Mouse (Mus musculus) 3T3-L1 (cell line): ENCODE data around the gene Naa60.
"Not testable (repeated sequence)": the region's sequence is repeated elsewhere in the genome, so short reads cannot be mapped to it uniquely, and the experiment has no call there.

Source experiments
- DNase-seq: peaks from one replicate; pipeline ENCODE4 v3.0.0-alpha.2; 2015; ENCODE audit warnings: low read depth, low spot score

The Naa60 gene

DNA sequence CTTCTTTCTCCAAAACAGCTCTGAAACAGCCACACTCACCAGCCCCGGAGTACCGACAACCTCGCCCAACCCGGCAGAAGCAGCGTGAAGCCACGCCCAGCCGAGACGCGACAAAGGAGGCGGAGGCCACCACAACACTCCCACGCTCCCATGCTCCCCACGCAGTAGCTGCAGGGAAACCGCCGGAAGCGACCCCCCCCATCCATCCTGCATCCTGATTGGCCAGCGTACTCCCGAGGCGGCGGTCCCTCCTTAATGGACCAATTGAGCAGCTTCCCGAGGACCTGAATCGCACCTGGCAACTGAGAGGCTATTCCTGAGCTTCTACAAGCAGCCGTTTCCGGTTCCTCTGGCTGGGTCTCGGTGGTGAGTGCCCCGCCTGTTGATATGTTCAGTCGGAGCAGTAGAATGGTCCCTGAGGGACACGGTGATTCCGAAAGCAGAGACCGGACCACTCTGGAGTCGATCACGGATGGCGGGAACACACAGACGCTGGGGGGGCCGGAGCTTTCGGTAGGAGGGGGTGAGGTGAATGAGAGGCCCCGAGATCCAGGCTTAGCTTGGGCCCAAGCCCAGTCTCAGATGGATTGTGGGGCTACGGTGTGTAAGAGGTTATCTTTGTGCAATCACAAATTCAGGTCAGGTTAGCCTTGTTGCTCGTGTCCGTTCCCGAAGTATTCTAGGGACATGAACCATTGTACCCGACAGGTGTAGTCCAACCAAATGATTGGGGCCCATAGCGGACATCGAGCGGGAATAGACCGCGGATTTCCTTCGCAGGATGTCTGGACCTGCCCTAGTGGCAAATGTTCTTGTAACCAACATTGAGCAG, at the start of gene Naa60:
Gene Naa60 (plus strand): TSS at position 160 of the 832 bp plus-strand sequence.
- peak; percentile 65 for DNase-seq

DNA sequence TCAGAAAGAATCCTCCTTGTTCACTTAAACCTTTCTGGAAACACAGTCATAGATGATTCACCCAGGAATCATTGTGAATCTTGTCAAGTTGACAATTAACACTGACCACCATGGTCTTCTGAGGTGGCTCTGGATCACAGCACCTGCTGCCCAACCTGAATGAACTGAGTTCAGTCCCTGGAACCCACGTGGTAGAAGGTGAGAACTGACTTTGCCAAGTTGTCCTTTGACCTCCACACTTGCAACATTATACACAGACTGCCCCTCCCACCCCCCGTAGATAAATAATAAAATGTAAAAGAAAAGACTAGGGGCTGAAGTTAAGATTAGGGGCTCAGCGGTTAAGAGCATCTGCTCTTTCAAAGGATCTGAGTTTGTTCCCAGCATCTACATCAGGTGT, 44.2 kb upstream of the Naa60 start:
- peak; percentile 20 for DNase-seq

DNA sequence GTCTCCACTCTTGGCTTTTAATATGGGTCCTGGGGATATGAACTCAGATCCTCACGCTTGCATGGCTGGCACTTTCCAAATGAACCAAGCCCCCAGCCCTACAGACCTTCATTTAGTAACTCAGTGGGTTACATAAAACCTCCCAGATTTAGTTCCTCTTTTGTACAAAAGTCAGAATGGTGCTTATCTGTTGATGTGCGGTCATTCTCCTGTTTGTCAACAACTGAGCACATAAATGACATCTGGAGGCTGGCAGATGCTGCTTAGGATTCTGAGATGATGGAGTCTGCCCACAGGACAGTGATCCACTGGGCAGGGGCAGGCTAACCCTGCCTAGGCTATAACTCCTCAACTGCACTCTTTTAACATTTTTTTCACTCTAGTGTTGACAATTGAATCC, 42.4 kb upstream of the Naa60 start:
- no peak for DNase-seq

GRCm38 (mm10) chr16:3830588-3831109, 41.5 kb upstream of the Naa60 start, which contains the start of gene Olfr15:
Gene Olfr15 (plus strand): TSS chr16:3830878.
- no peak for DNase-seq

DNA sequence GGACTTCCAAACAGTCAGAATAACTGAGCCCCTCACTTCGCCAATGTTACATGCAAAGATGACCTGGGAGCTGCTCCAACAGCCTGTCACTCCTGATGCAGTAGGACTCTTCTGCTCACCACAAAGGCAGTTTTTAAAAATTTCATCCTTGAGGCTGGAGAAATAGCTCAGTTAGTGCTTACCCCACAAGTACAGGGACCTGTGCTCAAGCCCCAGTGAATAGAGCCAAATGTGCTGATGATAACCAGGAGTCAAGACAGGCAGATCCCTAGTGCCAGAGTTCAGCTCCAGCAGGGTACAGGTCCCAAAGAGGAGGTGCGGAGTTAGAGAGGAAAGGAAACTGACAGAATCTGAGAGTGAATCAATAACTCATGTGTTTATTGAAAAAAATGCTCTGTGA, 36.7 kb upstream of the Naa60 start:
- no peak for DNase-seq

DNA sequence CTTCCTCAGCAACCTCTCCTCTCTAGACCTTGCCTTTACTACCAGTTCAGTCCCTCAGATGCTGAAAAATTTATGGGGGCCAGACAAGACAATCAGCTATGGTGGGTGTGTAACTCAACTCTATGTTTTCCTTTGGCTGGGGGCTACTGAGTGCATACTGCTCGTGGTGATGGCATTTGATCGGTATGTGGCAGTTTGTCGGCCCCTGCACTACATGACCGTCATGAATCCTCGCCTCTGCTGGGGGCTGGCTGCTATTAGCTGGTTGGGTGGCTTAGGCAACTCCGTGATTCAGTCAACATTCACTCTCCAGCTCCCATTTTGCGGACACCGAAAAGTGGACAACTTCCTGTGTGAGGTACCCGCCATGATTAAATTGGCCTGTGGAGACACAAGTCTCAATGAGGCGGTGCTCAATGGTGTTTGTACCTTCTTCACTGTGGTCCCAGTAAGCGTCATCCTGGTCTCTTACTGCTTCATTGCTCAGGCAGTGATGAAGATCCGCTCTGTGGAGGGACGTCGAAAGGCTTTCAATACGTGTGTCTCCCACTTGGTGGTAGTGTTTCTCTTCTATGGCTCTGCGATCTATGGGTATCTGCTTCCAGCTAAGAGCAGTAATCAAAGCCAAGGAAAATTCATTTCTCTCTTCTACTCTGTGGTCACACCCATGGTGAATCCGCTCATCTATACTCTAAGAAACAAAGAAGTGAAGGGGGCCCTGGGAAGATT, 32.9 kb upstream of the Naa60 start:
- DNase-seq: peak; percentile 26

DNA sequence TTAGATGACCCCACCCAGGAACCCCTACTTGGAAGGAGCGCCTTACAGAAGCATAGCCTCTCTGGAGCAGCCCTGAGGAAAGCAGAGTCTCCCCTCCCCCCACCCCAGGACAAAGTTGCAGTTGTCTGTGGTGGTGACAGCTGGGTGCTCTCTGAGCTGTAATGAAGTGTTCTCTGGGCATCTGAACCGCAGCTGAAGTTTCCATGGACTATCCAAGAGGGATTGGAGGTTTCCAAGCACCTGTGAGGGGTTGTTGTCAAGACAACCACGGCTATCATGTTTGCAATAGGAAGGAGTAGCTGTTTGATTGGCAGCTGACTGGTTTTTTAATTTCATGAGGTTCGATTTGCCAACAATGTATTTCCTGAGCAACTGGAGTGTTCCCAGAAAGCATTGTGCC, 29.2 kb upstream of the Naa60 start:
- no peak for DNase-seq

GRCm38 (mm10) chr16:3843796-3844195, 28.4 kb upstream of the Naa60 start:
- no peak for DNase-seq

DNA sequence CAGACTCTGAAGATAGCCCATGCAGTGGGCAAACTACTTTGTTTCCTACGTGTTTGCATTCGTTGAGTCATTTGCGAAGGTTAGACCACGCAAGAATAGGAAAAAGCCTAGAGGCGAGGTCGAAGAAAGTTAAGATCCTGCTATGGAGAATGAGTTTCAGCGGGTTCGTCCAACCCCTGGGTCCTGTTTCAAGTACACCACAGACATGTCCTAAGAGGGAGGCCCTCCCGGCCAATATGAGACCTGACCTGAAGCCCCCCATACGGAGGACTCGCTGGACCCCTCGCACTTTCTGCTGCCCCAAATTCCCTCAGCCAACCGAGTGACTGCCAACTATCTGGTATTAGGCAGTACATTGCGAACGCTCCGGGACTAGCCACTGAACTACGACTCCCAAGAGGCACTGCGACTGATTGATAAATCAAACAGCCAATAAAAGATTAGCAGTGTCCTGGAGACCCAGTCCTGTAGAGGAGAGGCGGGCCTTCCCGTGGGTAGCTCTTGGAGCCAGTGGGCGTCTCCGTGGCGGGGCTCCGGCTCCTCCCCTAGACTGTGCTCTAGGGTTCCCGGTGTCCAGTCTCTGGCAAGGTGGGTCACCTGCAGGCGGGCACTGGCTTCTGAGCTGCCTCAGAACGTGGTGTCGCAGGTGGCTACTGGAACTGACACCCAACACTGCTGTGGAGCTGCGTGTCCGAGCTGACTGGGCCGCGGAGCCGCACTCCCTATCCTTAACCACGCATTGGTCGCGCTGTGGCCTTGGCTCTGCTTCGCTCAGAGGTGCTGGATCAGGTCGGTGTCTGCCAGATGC, 25.3 kb upstream of the Naa60 start, which contains the start of gene Zfp174:
Gene Zfp174 (plus strand): TSS at position 558 of the 808 bp plus-strand sequence.
- DNase-seq: peak; percentile 100

GRCm38 (mm10) chr16:3847871-3848270, 24.3 kb upstream of the Naa60 start:
- DNase-seq: peak; percentile 35

GRCm38 (mm10) chr16:3848416-3848815, 23.8 kb upstream of the Naa60 start:
- no peak for DNase-seq

GRCm38 (mm10) chr16:3851301-3851700, 20.9 kb upstream of the Naa60 start:
- DNase-seq: not testable (repeated sequence)

DNA sequence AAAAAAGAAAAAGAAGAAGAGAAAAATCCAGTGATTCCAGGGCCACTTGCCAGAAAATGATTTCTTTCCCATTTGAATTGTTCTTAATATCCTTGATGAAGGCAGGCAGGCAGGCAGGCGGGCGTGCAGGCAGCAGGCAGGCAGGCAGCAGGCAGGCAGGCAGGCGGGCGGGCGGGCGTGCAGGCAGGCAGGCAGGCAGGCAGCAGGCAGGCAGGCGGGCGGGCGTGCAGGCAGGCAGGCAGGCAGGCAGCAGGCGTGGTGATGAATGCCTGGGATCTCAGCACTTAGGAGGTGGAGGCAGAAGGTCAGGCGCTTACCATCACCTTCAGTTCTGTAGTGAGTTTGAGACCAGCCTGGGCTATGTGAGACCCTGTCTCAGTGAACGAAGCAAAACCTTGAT, 19.6 kb upstream of the Naa60 start:
- no peak for DNase-seq

DNA sequence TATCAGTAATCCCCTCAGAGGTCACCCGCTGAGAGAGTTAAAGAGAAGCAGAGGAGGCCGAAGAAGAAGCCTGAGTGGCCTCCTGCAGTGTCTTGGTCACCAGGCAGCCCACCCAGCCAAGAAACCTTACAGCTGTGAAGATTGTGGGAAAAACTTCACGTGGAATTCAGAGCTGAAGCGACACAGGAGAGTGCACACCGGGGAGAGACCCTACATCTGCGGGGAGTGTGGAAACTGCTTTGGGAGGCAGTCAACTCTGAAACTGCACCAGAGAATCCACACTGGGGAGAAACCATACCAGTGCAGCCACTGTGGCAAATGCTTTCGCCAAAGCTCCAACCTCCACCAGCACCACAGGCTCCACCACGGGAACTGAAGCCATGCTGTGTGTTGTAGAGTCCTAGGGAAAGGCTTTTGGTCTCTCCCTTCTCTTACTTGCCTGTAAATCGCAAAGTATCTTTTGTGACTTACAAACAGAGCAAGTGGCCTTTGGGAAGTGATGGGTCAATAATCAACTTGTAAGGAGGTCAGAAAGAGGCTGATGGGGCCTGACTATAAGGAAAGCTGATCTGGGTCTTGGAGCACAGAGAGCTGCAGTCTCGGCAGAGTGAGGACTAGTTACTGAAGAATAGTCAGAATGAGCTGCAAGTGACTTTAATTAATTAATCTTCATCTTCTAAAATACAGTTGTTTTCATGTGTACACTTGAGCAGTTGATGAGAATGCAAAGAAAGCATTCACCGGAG, 17.6 kb upstream of the Naa60 start:
- no peak for DNase-seq

- DNase-seq: no peak
Measured at GRCm38 (mm10) chr16:3855776-3856175, 16.4 kb upstream of the Naa60 start.

DNA sequence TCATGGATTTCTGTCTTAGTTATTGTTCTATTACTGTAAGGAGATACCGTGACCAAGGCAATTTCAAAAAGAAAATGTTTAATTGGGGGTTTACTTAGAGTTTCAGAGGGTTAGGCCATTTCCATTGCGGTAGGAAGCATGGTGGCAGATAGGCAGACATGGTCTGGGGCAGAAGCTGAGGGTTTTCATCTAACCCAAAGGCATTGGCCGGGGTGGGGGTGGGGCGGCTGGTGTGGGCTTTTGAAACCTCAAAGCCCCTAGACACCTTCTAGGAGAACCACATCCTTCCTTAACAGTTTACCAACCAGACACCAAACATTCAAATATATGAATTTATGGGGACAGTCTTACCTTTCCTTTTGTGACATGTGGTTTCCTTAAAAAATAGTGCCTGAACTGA, 12.9 kb upstream of the Naa60 start:
- no peak for DNase-seq

DNA sequence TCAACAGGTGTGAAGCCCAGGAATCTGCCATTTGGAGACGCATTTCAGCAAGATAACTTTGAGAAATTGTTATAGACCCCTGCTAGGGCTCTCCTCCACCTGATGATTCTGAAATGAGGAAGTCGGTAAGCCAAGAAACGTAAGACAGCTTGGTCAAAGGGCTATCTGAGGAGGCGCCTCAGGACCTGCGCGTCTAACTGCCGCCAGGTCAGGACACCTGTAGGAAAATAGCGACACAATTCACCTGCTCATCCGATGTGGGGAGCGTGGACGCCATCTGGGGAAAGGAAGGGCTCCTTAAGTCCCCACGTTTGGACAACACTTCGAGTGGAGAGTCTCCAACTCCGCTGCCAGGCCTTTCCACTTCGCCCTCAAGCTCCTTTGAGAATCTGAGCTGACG, 360 bp upstream of the Naa60 start:
- DNase-seq: no peak

DNA sequence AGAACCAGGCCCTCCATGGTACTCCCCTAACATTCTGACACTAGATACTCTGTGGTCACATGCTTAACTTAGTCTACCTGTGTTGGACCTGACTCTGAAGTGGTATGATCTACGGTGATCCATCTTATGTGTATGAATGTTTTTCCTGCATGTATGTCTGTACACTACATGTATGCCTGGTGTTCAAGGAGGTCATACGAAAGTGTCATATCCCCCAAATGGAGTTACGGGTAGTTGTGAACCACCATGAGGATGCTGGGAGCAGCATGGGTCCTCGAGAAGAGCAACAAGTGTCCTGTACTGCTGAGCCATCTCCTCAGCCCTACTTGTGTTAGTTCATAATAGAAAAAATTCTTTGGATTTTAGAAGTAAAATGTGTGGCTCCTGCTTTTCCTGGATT, 4.2 kb downstream of the Naa60 start:
- DNase-seq: no peak

- peak; percentile 95 for DNase-seq
Measured at GRCm38 (mm10) chr16:3884201-3885064, 12.3 kb downstream of the Naa60 start, which contains the start of the genes Zfp597 and Gm20695. Gene Zfp597 (minus strand): TSS chr16:3884561. Gene Gm20695 (plus strand): TSS chr16:3884648.
